Mouse (Mus musculus): Measurements from ENCODE around the gene Dnaja2. TPM values are rescaled to one million over a fixed set of nuclear protein-coding genes. Genes with fewer than 3 reads are reported as not detected.

Dnaja2 gene
- total RNA-seq, 2 experiments from 2014 or later, result 220 to 258 TPM

- DNase-seq (ENCODE audit: low spot score), result no peak
- intact Hi-C loops (cut with DNase I), result loop anchor here (5.0 to 10.0 kb wide), 3 partner anchors 37 to 484 kb away; partner anchors contain the start of gene Dhps
Observed at GRCm38 (mm10) chr8:85559201-85559600, 4.1 kb upstream of the Dnaja2 start.

- intact Hi-C loops (cut with DNase I), result loop anchor here (5.0 to 10.0 kb wide), 3 partner anchors 35 to 483 kb away; partner anchors contain the start of gene Dhps
- no peak for DNase-seq (ENCODE audit: low spot score)
Observed at GRCm38 (mm10) chr8:85557601-85557986, 2.5 kb upstream of the Dnaja2 start.

GRCm38 (mm10) chr8:85556986-85557600 is 1.9 kb upstream of the Dnaja2 start:
- no peak for DNase-seq (ENCODE audit: low spot score)
- intact Hi-C loops (cut with DNase I), result loop anchor here (5.0 to 10.0 kb wide), 3 partner anchors 35 to 482 kb away; partner anchors contain the start of gene Dhps

GRCm38 (mm10) chr8:85554391-85555180 is 558 bp downstream of the Dnaja2 start:
- DNase-seq (ENCODE audit: low spot score), result no peak
- intact Hi-C loops (cut with DNase I), result loop anchor here (5.0 to 10.0 kb wide), 3 partner anchors 32 to 480 kb away; partner anchors contain the start of gene Dhps

GRCm38 (mm10) chr8:85551934-85552333 is 3.2 kb downstream of the Dnaja2 start:
- intact Hi-C loops (cut with DNase I), result loop anchor here (10.0 kb wide), 2 partner anchors 247 to 477 kb away; partner anchors contain the start of gene Dhps

GRCm38 (mm10) chr8:85536332-85536731 is 18.8 kb downstream of the Dnaja2 start:
- no peak for DNase-seq (ENCODE audit: low spot score)
- intact Hi-C loops (cut with DNase I), result loop anchor here (5.0 kb wide), 1 partner anchor 126 kb away; no protein-coding TSS in a partner anchor

More at GRCm38 (mm10) chr8:85551934-85552333, 3.2 kb downstream of the Dnaja2 start:
- DNase-seq (ENCODE audit: low spot score), result no peak

- no peak for DNase-seq (ENCODE audit: low spot score)
- intact Hi-C loops (cut with DNase I), result no loop called here
Observed at GRCm38 (mm10) chr8:85534163-85534562, 21.0 kb downstream of the Dnaja2 start.

- intact Hi-C loops (cut with DNase I), result no loop called here
- DNase-seq (ENCODE audit: low spot score), result no peak
Observed at GRCm38 (mm10) chr8:85533434-85533833, 21.7 kb downstream of the Dnaja2 start.

GRCm38 (mm10) chr8:85532843-85533242 is 22.3 kb downstream of the Dnaja2 start:
- no peak for DNase-seq (ENCODE audit: low spot score)
- intact Hi-C loops (cut with DNase I), result no loop called here

- intact Hi-C loops (cut with DNase I), result no loop called here
- DNase-seq (ENCODE audit: low spot score), result no peak
Observed at GRCm38 (mm10) chr8:85531471-85531870, 23.7 kb downstream of the Dnaja2 start.

- no peak for DNase-seq (ENCODE audit: low spot score)
- intact Hi-C loops (cut with DNase I), result no loop called here
Observed at GRCm38 (mm10) chr8:85530717-85531116, 24.4 kb downstream of the Dnaja2 start.

- no peak for DNase-seq (ENCODE audit: low spot score)
- intact Hi-C loops (cut with DNase I), result loop anchor here (5.0 kb wide), 1 partner anchor 37 kb away; the partner anchor contains the start of gene Gpt2
Observed at GRCm38 (mm10) chr8:85528959-85529358, 26.2 kb downstream of the Dnaja2 start.

- intact Hi-C loops (cut with DNase I), result loop anchor here (1.0 to 5.0 kb wide), 2 partner anchors 34 to 70 kb away; partner anchors contain the start of gene Gpt2
- DNase-seq (ENCODE audit: low spot score), result no peak
Observed at GRCm38 (mm10) chr8:85526105-85526504, 29.0 kb downstream of the Dnaja2 start.

- DNase-seq (ENCODE audit: low spot score), result no peak
- intact Hi-C loops (cut with DNase I), result loop anchor here (5.0 kb wide), 1 partner anchor 33 kb away; the partner anchor contains the start of gene Dnaja2
Observed at GRCm38 (mm10) chr8:85524086-85524485, 31.1 kb downstream of the Dnaja2 start.

- DNase-seq (ENCODE audit: low spot score), result peak; percentile 31
Observed at GRCm38 (mm10) chr8:85521332-85521731, 33.8 kb downstream of the Dnaja2 start.

GRCm38 (mm10) chr8:85520586-85520985 is 34.6 kb downstream of the Dnaja2 start:
- intact Hi-C loops (cut with DNase I), result loop anchor here (5.0 kb wide), 1 partner anchor 37 kb away; the partner anchor contains the start of gene Dnaja2
- no peak for DNase-seq (ENCODE audit: low spot score)

More at GRCm38 (mm10) chr8:85521332-85521731, 33.8 kb downstream of the Dnaja2 start:
- intact Hi-C loops (cut with DNase I), result loop anchor here (5.0 kb wide), 1 partner anchor 36 kb away; the partner anchor contains the start of gene Dnaja2

GRCm38 (mm10) chr8:85517956-85518355 is 37.2 kb downstream of the Dnaja2 start:
- intact Hi-C loops (cut with DNase I), result no loop called here
- DNase-seq (ENCODE audit: low spot score), result no peak

- DNase-seq (ENCODE audit: low spot score), result peak; percentile 32
- intact Hi-C loops (cut with DNase I), result no loop called here
Observed at GRCm38 (mm10) chr8:85517336-85517735, 37.8 kb downstream of the Dnaja2 start.

GRCm38 (mm10) chr8:85515391-85515790 is 39.8 kb downstream of the Dnaja2 start:
- DNase-seq (ENCODE audit: low spot score), result no peak
- intact Hi-C loops (cut with DNase I), result no loop called here

GRCm38 (mm10) chr8:85513283-85513682 is 41.9 kb downstream of the Dnaja2 start:
- intact Hi-C loops (cut with DNase I), result no loop called here
- no peak for DNase-seq (ENCODE audit: low spot score)
